Mouse (Mus musculus): ENCODE measurements around the gene Lman2.

DNA sequence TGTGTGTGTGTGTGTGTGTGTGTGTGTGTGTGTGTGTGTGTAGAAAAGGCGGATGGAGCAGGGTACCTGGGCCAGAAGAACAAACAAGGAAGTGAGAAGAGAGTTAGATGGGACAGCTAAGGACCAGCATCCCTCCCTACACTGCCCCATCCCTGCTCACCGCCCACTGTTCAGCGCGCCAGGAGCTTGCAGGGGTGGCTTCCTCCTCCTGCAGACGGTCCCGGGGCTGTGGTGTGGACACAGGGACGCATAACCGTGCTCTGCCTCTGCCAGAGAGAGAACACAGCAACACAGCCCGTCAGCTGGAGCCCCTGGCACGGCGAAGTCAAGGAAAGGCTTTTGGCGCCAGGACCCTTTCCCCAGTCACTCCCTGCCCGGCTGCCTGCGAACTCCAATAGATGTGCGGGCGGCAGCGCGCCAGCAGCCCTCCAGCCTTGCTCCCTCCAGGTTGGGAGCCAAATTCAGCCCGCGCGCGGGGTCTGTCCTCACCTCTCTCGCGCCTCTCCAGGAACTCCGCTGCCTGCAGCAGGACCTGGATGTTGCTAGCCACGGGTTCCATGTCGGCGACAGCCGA lies 33.4 kb downstream of the Lman2 start:
- no peak for TF ChIP-seq POLR2A (IDR thresholded peaks at IDR 0.05; ENCODE audit: low read depth, low read length)
- no peak for TF ChIP-seq CTCF (IDR thresholded peaks at IDR 0.05; ENCODE audit: extremely low read depth, insufficient read length, insufficient replicate concordance, low read depth, low read length)
